Mouse (Mus musculus) megakaryocyte, embryonic 14.5 days (primary cell): Measurements from ENCODE around the gene D6Ertd527e.

ENCODE experiments used
- FLI1 ChIP-seq: IDR thresholded peaks from 2 replicates; pipeline ENCODE4 v1.6.1; 2012; ENCODE audit warnings: low read length, inconsistent platforms, mixed read lengths
- GATA1 ChIP-seq: IDR thresholded peaks from 3 replicates; pipeline ENCODE4 v1.6.1; 2012; ENCODE audit warnings: mixed read lengths, low read length, inconsistent platforms, borderline replicate concordance

- TF ChIP-seq FLI1 (no peak), GATA1 (no peak)
Observed at GRCm38 (mm10) chr6:87142239-87142638, 37.7 kb downstream of the D6Ertd527e start.
